Mouse (Mus musculus) CD4-positive, CD25-positive, alpha-beta regulatory T cell, adult 2 months (primary cell): Measurements from ENCODE around the gene Cpsf2.
"Not testable (repeated sequence)": the region's sequence is repeated elsewhere in the genome, so short reads cannot be mapped to it uniquely, and the experiment has no call there.

Experiments used
- DNase-seq: peaks from one replicate; pipeline ENCODE4 v3.0.0-alpha.2; 2012; ENCODE audit warnings: low read depth, low spot score

Cpsf2 gene

DNA sequence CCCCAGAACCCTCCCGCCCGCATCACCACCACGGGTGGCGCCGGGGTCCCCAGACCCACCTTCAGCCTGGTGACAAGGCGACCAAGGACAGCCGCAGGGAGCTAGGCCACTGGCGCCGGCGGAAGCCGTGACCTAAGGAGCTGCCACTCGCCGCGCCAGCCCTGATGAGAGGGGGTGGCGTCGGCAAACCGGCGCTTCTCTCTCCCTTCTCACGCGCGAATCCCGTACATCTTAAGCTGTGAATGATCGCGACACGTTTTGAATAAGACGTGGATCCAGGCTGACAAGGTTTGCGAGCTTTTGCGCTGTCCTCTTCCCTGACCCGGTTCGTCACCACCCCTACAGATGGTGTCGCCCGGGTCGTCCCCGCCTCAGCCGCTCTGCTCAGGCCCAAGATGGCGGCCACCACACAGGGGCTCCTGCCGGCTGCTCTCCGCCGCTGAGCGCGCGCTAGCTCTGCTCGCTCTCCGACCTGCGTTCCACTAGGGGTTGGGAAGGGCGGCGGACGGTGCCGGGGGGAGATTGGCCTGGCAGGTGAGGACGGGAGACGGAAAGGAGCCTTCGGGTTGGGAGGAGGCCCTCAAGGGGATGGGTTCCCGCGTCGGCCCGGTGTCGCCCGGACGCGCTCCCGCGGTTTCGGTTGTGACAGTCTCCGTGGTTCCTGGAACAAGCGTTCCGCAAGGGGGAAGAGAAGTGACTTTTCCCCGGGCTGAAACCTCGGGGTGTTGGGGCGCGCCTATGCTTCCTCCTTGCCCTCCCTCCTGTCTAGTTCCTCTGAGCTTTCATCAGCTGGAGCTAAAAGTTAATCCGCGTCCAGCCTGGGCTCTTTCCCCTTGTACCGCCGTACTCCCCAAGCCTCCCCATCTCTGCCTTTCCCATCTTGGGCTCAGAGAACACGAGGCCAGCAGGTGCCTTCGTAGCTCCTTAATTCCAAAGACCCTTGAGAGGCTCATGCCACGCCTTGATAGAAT lies at the start of gene Cpsf2:
Gene Cpsf2 (plus strand): TSS at position 388 of the 971 bp plus-strand sequence.
- DNase-seq = peak; percentile 89

DNA sequence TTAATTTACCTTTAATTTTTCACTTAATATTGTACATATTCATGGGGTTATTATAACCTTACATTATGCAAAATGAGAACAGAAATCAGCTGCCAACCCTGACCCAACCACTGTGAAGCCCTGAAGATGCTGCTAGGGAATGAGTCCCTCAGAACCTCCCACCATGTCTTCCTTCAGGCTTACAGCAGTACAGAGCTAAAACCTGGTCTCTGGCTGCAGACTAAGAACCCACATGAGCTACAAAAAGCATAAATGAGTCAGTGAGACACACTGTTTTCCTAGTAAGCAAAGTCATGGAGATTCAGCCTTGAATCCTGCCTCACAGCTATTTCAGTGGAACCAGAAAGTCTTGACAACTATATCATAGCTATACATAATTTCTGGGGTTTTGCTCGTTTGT lies 47.4 kb upstream of the Cpsf2 start:
- no peak for DNase-seq

DNA sequence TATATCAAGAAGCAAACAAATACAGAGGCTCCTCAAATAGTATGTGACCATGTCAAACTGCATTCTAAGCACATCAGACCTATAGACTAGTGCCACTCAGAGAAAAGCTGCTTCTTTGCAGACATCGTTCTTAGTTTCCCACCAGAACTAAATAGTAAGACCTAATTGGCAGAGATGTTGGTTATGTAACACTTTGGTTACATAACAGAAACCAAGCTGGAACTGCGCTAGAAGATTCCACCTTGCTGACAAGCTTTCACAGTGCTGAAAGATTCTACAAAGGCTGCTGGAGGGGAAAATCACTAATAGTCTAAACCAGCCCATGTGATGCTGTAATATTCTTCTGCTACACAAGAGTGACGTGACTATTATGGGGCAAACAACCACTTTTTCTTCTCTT lies 40.6 kb upstream of the Cpsf2 start:
- no peak for DNase-seq

DNA sequence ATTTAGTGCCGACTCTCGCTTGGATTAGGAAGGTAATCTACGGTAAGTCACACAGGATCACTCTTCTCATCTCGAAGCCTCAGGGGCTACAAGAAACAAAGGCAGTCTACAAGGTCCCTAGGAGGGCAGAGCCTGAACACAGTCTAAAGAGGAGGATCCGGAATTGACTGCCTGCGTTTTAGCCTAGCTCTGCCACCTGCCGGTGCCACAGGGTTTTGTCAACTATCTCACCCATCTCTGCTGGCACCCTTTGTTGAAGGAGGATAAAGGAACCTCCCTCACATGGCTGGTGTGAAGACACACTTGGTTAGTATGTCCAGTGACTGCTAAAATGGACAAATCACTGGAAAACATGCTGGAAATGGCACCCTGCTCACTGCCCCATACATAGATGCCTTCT lies 38.2 kb upstream of the Cpsf2 start:
- DNase-seq = no peak

DNA sequence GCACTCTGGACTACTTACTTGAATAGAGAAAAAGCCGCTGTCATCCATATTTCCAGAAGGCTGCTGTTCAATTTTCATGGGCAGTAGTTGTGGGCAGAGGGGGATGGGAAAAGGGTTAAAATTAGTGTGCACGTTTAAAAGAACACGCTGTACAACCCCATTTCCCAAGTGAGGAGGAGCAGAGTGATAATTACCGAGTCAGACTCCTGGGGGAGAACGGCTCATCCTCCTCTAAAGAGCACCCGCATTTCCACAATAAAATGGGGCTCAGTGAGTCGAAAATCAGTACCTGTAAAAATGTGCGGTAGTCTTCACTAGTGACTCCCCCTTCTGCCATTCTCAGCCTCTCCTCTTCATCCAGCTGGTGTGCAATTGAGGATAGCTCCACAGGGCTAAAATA lies 27.8 kb upstream of the Cpsf2 start:
- no peak for DNase-seq

DNA sequence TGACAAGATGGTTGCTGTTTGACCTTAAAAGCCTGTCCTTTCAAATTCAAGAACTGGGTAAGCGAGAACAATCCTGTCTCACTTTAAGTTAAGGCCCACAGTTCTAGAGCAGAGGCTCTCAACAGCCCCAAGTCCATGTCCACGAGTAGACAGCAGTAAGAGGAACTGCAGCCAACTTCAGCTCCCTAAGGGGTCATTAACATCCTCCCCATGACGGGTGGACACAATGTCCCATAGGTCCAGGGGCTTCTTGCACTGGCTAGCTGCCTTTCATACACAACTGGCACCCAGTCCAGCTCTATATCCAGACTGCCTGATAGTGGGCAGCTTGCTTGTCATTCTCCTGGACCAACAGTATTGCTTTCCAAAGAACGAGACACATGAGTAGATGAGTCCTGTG lies 27.0 kb upstream of the Cpsf2 start:
- DNase-seq = no peak

DNA sequence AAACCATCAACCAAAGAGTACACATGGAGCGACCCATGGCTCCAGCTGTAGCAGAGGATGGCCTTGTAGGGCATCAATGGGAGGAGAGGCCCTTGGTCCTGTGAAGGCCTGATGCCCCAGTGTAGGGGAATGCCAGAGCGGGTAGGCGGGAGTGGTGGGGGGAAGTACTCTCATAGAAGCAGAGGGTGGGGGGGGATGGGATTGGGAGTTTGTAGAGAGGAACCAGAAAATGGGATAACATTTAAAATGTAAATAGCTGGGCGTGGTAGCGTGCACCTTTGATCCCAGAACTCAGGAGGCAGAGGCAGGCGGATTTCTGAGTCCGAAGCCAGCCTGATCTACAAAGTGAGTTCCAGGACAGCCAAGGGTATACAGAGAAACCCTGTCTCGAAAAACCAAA lies 20.0 kb upstream of the Cpsf2 start:
- DNase-seq = not testable (repeated sequence)

DNA sequence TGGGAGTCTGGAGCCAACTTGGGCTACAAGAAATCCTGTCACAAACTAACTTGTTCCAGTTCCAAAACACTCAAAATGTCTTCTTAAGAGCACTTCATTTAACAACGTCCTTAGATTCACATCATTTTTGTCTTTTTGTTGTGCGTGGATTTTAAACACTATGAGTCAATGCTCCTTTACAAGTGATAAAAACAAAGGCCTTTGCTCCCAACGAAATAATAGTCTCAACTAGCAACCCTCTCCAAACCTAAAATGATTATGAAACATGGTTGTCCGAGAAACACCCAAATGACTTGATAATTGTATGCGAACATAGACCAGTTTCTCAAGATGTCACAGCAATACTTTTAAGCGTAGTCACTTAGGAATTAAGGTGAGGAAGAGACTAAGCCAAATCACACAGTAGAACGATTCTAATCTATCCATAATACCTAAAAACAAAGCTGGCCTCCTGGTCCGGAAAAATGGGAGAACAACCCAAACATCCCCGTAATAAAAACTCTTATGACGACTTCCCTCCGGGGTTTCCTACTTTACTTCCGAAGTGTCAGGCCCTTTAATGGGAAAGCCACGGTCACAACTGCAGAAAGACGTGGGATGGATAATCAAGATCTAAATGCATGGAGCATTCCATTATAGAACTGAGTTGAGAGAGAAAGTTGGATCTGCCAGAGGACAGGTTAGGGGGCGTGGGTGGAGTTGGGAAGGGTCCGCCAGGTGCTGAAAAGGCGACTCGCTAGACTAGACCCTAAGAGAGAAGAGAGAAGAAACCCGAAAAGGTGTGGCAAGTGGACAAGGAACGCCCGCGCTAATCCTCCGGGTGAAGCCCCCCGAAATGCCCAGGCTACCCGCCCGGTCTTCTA lies 18.5 kb upstream of the Cpsf2 start:
- no peak for DNase-seq

DNA sequence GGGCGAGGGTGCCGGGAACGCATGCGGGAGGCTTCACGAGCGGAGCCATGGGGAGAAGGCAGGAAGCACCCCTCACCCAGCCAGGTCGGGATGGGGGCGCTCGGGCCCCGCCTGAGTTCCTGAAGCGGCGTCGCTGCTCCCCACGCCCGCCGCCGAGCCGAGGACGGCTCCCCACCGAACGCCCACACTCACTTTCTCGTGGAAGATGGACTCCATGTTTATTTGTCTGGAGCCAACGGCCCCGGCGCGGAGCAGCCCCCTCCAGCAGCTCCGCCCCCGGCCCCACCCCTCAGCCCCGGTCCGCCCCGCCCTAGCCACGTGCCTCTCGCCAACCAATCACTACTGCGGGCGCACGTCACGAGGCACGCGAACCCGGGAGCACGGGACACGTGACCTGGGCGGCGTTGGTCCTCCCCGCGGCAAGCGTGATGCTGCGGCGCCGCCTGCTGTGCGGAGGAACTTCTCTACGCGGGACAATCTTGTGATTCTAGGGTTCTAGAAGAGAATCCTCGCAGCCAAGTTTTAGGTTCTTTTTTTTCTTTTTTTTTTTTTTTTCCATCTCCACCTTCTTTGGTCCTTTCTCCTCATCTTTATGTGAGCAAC lies 17.7 kb upstream of the Cpsf2 start, which contains the start of gene Atxn3:
Gene Atxn3 (minus strand): TSS at position 305 of the 603 bp plus-strand sequence.
- DNase-seq = peak; percentile 99

DNA sequence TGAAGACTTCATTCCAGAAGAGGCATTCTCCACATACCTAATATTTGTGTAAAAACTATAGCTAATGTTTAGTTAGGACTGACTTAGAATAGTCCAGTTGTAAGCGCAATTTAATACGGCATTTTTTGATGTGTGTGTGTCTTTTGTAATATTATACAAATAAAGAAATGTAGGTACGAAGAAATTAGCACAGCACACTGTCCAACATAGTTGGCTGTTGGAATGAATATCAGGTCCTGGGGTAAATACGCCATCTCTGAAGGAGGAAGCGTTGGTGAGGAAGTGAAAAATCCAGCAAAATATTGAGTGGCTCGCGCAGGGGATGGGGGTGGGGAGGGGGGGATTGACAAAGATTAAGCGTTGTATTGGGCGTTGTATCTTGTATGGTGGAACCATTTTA lies 17.2 kb upstream of the Cpsf2 start:
- no peak for DNase-seq

DNA sequence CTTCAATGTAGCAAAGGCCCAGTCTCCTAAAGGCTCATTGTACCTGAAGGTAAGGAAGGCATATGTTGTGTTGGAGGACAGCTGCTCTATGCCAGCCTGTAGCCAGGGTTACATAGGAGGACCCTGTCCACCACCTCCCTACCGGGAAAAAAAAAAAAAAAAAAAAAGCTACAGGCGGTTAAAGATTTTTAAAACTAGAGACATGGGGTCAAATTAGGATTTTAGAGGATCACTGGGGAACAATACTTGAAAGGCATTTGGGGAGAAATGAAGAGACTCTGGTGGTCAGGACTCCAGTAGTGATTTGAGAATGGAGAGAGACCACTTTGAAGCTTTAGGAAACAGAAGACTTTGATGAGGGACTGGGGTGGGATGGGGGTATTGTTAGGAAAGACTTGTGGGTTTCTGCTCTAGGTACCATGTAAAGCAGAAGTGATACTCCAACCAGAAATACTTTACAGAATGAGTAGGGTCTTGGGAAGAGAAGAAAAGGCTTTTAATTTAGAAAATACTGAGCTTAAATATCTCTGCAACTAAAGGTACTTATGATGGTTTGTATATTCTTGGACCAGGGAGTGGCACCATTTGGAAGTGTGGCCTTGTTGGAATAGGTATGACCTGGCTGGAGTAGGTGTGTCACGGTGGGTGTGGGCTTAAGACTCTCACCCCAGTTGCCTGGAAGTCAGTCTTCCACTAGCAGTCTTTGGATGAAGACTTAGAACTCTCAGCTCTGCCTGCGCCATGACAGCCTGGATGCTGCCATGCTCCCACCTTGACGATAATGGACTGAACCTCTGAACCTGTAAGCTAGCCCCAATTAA lies 16.6 kb upstream of the Cpsf2 start:
- not testable (repeated sequence) for DNase-seq

DNA sequence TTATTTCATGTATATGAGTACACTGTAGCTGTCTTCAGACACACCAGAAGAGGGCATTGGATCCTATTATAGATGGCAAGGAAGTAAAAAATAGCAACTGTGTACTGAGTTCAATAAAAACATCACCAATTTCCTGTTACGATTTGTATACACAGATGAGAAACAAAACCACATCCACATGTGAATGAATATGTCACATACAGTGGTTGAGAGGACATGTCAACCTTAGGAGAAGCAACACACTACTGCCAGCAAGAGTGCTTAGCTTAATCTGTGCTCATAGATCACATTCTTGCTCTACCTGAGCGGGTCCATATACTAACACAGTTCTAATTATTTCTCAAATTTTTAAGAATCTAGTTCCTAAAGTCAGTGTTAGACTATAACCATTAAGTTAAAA lies 4.5 kb upstream of the Cpsf2 start:
- peak; percentile 33 for DNase-seq

DNA sequence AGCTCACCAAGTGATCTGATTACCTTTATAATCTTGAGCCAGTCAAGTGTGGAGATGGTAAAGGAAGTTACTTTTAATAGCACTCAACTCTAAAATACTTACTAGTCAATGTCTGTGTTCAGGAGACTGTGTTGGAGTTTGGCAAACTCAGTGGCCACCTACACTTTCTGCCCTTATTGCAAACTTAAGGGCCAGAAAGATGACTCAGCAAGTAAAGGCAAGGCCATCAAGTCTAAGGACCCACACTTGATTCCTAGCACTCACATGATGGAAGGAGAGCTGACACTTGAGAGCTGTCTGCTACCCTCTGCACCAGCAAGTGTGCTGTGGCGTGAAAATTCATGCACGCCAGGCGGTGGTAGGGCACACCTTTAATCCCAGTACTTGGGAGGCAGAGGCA lies 3.6 kb upstream of the Cpsf2 start:
- no peak for DNase-seq

DNA sequence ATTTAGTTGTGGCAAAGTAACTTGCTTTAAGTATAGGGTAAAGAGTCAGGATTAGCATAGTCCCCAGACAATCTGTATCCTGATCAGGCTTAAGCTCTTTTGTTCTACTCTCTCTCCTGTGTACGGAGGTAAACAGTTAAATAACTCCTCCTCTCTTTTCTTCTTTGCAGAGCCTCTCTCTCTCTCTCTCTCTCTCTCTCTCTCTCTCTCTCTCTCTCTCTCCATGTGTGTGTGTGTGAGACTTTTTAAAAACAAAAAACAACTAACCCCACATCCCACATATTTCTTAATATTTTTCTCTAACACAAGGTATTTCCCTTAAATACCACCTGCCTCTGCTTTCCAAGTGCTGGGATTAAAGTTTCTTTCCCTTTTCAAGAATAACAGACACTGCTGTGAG lies 1.2 kb upstream of the Cpsf2 start:
- no peak for DNase-seq

DNA sequence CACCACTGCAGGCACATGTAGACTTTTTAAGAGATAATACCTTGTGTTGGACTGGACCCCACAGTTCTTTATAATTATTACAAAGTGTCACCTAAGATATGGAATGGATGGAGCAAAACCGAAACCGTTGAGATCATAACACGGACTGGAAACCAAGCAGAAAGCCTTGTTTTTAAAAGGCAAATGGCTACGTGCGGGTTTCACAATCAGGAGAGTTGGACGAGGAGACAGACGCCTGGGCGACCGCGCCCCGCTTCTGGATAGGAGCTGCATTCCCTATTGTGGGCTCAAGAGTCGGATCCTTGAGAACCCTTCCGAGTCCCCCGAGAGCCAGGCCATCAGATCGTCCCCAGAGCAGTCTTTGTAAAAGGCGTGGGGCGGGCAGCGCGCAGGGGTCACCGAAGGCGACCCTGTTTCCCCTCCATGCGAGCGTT lies 604 bp upstream of the Cpsf2 start:
- no peak for DNase-seq

DNA sequence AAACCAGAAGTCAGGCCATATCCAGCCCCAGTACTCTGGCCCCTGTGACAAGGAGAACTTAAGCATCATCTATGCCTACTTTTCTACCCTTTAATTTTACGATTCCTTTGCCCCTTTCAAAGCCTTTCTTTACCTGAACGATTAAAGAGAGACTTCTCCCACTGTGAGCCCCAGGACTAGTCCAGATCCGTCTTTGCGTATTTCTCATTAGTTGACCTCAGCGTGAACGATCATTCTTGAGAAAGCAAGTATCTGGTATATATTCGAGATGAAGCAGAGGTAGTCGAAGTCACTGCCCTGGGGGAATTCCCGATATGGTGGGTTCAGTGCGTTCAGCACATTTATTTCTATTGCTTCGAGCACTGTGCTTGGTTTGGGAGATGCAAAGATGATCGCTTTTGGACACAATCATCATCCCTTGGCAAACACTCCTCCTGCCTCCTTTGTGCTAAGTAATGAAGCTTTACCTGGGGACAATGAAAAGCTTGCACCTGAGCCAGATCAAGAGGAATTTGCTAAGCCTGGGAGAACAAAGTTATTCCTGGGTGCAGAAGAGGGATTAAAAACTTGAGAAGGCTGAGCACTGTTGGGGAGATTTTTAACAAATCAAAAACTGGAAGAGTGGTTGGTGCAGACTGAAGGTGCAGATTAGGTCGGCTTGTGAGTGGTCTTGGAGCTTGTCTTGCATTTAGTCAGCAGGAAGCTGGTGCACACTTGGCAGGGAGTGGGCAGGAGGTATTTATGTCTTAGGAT lies 1.0 kb downstream of the Cpsf2 start:
- DNase-seq = peak; percentile 45

DNA sequence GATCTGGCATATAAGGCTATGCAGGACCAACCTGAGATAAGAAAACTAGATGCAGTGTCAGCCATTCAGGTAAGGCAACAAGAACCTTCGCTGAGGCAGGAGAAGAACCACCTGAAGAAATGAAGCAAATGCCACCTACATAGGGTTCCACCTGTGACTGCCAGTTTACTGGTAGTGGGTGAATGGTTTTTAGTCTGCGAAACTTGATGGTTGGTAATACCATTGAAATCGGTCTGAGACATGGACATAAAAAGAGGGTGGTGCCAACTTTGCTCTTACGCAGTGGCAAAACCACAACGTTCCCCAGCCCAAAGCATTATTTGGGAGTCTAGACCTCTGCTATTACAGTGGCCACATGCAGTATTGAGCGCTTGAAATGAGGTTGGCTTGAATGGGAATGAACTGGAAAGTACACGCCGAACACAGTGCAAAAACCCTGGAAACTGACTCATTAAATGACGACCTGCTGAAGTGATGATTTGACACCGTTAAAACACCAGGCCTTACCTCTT lies 1.7 kb downstream of the Cpsf2 start:
- DNase-seq = no peak

DNA sequence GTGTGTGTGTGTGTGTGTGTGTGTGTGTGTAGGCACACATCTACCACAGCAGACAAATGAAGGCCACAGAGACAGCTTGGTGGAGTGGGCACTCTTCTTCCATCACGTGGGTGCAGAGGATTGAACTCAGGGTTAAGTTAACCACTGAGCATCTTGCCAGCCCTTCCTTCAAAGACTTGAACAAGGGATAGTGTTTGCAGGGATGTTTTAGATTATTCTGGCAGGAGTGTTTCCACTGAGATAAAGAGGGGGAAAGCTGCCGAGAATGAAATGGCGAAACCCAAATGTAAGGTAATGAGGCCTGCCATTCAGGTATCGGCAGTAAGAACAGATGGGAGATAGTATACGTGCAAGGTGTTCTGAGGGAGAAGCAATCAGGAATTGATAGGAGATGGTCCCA lies 2.4 kb downstream of the Cpsf2 start:
- DNase-seq = no peak

DNA sequence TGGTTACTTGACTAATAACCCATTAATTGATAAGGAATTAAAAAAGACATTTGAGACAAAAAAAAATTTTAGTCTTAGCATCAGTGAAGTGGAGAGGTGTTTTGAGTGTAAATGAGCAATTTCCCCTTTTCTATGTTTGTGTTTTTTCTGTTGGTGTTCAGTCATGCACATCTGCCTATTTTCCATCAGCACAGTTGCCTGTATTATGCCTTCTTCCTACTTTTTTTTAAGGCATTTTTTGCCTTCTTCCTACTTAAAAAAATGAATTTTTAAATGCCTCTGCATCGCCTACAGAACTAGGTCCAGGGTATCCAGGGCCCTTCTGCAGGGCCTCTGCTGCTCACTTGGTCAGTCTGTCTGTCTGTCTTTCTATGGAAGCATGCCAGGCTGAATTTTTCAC lies 2.8 kb downstream of the Cpsf2 start:
- DNase-seq = no peak

DNA sequence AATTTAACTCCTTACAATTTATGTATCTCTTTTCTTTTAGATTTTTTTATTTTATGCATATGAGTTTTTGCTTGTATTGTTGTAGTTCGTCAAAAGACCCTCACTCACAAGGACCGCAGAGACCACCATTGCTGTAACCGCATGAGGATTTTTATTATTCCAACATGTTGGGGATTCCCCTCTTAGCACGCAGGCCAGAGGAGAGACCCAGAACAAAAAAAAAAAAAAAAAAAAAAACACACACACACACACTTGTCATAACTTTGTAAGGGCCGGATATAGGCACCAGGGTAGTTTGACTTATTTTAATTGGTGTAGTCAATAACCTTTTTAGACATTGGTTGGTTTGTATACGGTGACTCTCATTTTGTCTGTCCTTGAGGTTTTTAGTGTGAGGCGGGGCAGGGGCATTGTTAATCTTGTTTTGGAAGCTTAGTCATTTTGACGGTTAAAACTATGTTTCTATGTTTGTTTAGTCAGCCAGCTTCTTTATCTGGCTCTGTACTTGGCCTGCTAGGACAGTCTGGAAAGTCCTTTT lies 3.5 kb downstream of the Cpsf2 start:
- peak; percentile 37 for DNase-seq
